Mouse (Mus musculus) lung, adult 2 months (tissue): Measurements from ENCODE around the gene Pla2g5. TPM values are rescaled to one million over a fixed set of nuclear protein-coding genes. Genes with fewer than 3 reads are reported as not detected.

Experiments used
- DNase-seq: peaks from one replicate; pipeline ENCODE4 v3.0.0; 2022
- H3K4me1 ChIP-seq: fragments of 200-500 bp; 2 replicates; pipeline ENCODE4 v1.6.1; 2011; ENCODE audit warnings: low read length; ENCODE audit not compliant: control insufficient read depth, insufficient read depth
- H3K4me3 ChIP-seq: fragments of 200-500 bp; replicated peaks from 2 replicates; pipeline ENCODE3; 2011; ENCODE audit warnings: low read depth, mild to moderate bottlenecking, control low read depth, low read length; ENCODE audit errors: extremely low read depth
- CTCF ChIP-seq: fragments of 200-500 bp; IDR thresholded peaks from 2 replicates; pipeline ENCODE4 v1.5.1; 2011; ENCODE audit warnings: mild to moderate bottlenecking, low read length, control low read depth; ENCODE audit not compliant: insufficient read depth
- POLR2A ChIP-seq: fragments of 200-500 bp; IDR thresholded peaks from 2 replicates; pipeline ENCODE4 v1.6.1; 2011; ENCODE audit warnings: low read depth, mild to moderate bottlenecking, control low read depth, low read length, borderline replicate concordance; ENCODE audit errors: extremely low read depth
- WGBS: fragments of 180-500 bp; shearing (Covaris S2); methylation state at CpG from one replicate; pipeline ENCODE4 v1.1.7; 2018; 5-methylcytosine and 5-hydroxymethylcytosine counted together
- polyA plus RNA-seq: library from polyadenylated mRNA; depleted of rRNA; stranded (reverse); fragments of >200 nt; gene quantifications from 2 replicates; pipeline ENCODE4 v1.2.3, GENCODE M21; 2012; rRNA removed

Gene Pla2g5
- polyA plus RNA-seq, 1 experiment: 1.3 TPM

GRCm38 (mm10) chr4:138771970-138772369 is 91.3 kb downstream of the Pla2g5 start:
- H3K4me1 ChIP-seq: no peaks in the 10 kb centered on the region
- H3K4me3 ChIP-seq: no peak overlapping the region
- TF ChIP-seq CTCF (no peak), POLR2A (no peak)
- 68% methylated on average over 10 of the region's 10 CpGs for WGBS
- no peak for DNase-seq

GRCm38 (mm10) chr4:138762266-138762665 is 101.0 kb downstream of the Pla2g5 start:
- no peak overlapping the region for H3K4me3 ChIP-seq
- TF ChIP-seq CTCF (no peak), POLR2A (no peak)
- H3K4me1 ChIP-seq: no peaks in the 10 kb centered on the region
- WGBS: 48% methylated on average over 9 of the region's 9 CpGs
- DNase-seq: no peak

GRCm38 (mm10) chr4:138757416-138757815 is 105.9 kb downstream of the Pla2g5 start, which contains the start of gene Pla2g2f:
TSS of gene Pla2g2f (minus strand) at chr4:138757626.
- 84% methylated on average over 8 of the region's 8 CpGs for WGBS
- DNase-seq: no peak
- Histone ChIP-seq H3K4me3 (no peak within 1 kb of the TSS), H3K4me1 (no peaks in the 10 kb centered on the region)
- TF ChIP-seq POLR2A: no peak

- 82% methylated on average over 11 of the region's 11 CpGs for WGBS
- no peak for DNase-seq
- Histone ChIP-seq H3K4me3 (no peak overlapping the region), H3K4me1 (no peaks in the 10 kb centered on the region)
- TF ChIP-seq POLR2A (no peak), CTCF (no peak)
Observed at GRCm38 (mm10) chr4:138755983-138756382, 107.3 kb downstream of the Pla2g5 start.

- Histone ChIP-seq H3K4me1 (no peaks in the 10 kb centered on the region), H3K4me3 (no peak overlapping the region)
- DNase-seq: no peak
- TF ChIP-seq CTCF (no peak), POLR2A (no peak)
- WGBS: 63% methylated on average over 4 of the region's 4 CpGs
Observed at GRCm38 (mm10) chr4:138755439-138755838, 107.8 kb downstream of the Pla2g5 start.

- no peak for DNase-seq
- TF ChIP-seq CTCF: no peak
- no peak for TF ChIP-seq POLR2A
- no peak overlapping the region for H3K4me3 ChIP-seq
- no peaks in the 10 kb centered on the region for H3K4me1 ChIP-seq
- 64% methylated on average over 9 of the region's 9 CpGs for WGBS
Observed at GRCm38 (mm10) chr4:138754432-138754831, 108.8 kb downstream of the Pla2g5 start.

GRCm38 (mm10) chr4:138753608-138754007 is 109.7 kb downstream of the Pla2g5 start:
- 89% methylated on average over 3 of the region's 3 CpGs for WGBS
- no peak for DNase-seq
- Histone ChIP-seq H3K4me1 (no peaks in the 10 kb centered on the region), H3K4me3 (no peak overlapping the region)
- TF ChIP-seq CTCF (no peak), POLR2A (no peak)

GRCm38 (mm10) chr4:138752603-138753002 is 110.7 kb downstream of the Pla2g5 start:
- Histone ChIP-seq H3K4me1 (no peaks in the 10 kb centered on the region), H3K4me3 (no peak overlapping the region)
- WGBS: 95% methylated on average over 6 of the region's 6 CpGs
- TF ChIP-seq CTCF (no peak), POLR2A (no peak)
- no peak for DNase-seq

Other genes starting within 250 kb of the Pla2g5 start
- 0.09 and 0.23 TPM in 2 replicates for gene Vwa5b1, start 227.6 kb downstream of the Pla2g5 start, polyA plus RNA-seq
- 0.69 and 0.93 TPM in 2 replicates for gene Pla2g2c, start 138.7 kb downstream of the Pla2g5 start, polyA plus RNA-seq
- 25.2 and 28.6 TPM in 2 replicates for gene Ubxn10, start 126.3 kb downstream of the Pla2g5 start, polyA plus RNA-seq
- gene Pla2g2f, start 105.9 kb downstream of the Pla2g5 start, polyA plus RNA-seq: 0.14 and 5.2 TPM in 2 replicates
- 2.5 and 2.6 TPM in 2 replicates for gene Pla2g2d, start 87.7 kb downstream of the Pla2g5 start, polyA plus RNA-seq
- not detected in 2 replicates for gene Gm13030, start 10.5 kb upstream of the Pla2g5 start, polyA plus RNA-seq
- 1.2 and 2.2 TPM in 2 replicates for gene Pla2g2e, start 14.5 kb upstream of the Pla2g5 start, polyA plus RNA-seq
- 8.4 and 9.1 TPM in 2 replicates for gene Otud3, start 50.5 kb upstream of the Pla2g5 start, polyA plus RNA-seq
- gene Rnf186, start 103.6 kb upstream of the Pla2g5 start, polyA plus RNA-seq: 74.5 and 93.5 TPM in 2 replicates
- gene Tmco4, start 109.4 kb upstream of the Pla2g5 start, polyA plus RNA-seq: 14.7 and 15.1 TPM in 2 replicates
- 0.19 and 0.22 TPM in 2 replicates for gene Htr6, start 212.1 kb upstream of the Pla2g5 start, polyA plus RNA-seq
- 330 and 497 TPM in 2 replicates for gene Nbl1, start 229.5 kb upstream of the Pla2g5 start, polyA plus RNA-seq